Mouse (Mus musculus): ENCODE measurements around the gene Rxfp4. TPM values are rescaled to one million over a fixed set of nuclear protein-coding genes. Genes with fewer than 3 reads are reported as not detected.

Gene Rxfp4
- total RNA-seq, 2 experiments from 2014 or later: not detected

- TF ChIP-seq CTCF (IDR thresholded peaks at IDR 0.05): no peak
- Histone ChIP-seq H3K27ac (peak overlapping the region; percentile 95), H3K4me3 (peak overlapping the region; percentile 89)
- DNase-seq: peak; percentile 72
- intact Hi-C loops (cut with DNase I): no loop called here
These were observed 30.6 kb downstream of the Rxfp4 start for GRCm38 (mm10) chr3:88622113-88622940.

DNA sequence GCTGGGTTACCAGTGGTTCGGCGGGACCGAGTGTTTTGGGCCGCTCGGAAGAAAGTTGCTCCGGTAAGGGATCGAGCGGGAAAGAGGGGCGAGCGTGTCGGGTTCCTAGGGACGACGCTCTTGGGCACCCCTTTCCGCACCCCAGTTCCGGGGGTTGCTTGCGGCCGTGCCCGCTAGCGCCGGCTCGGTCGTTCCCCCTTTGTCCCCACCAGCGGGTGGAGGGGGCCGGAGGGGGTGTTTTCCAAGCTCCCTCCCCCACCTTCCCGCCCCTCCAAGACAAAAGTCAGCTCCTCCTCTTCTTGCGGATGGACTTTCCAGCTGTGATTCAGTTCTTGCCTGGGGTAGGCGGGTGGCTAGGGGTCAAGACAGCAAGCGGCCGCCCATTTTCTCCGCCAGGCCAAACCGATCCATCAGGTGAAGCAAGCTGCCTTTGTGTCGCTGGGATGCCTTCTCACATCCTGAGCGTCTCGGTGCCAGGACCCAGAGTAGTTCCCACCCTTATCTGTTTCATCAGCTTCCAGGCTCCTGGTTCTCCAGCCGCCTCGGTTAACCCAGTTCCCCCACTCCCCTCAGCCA is 31.3 kb downstream of the Rxfp4 start:
- Histone ChIP-seq H3K27ac (peak overlapping the region; percentile 95), H3K4me3 (peak overlapping the region; percentile 89)
- no peak for TF ChIP-seq CTCF (IDR thresholded peaks at IDR 0.05)
- intact Hi-C loops (cut with DNase I): no loop called here
- DNase-seq: peak; percentile 77

GRCm38 (mm10) chr3:88620992-88621536 is 31.9 kb downstream of the Rxfp4 start:
- intact Hi-C loops (cut with DNase I): no loop called here
- Histone ChIP-seq H3K27ac (peak overlapping the region; percentile 95), H3K4me3 (peak overlapping the region; percentile 89)
- DNase-seq: peak; percentile 86
- no peak for TF ChIP-seq CTCF (IDR thresholded peaks at IDR 0.05)

GRCm38 (mm10) chr3:88620146-88620991 is 32.6 kb downstream of the Rxfp4 start:
- Histone ChIP-seq H3K27ac (peak overlapping the region; percentile 95), H3K4me3 (peak overlapping the region; percentile 89)
- TF ChIP-seq CTCF (IDR thresholded peaks at IDR 0.05): no peak
- intact Hi-C loops (cut with DNase I): no loop called here
- no peak for DNase-seq

GRCm38 (mm10) chr3:88619113-88620097 is 33.5 kb downstream of the Rxfp4 start:
- peak overlapping the region; percentile 95 for H3K27ac ChIP-seq

GRCm38 (mm10) chr3:88618074-88618871 is 34.7 kb downstream of the Rxfp4 start:
- intact Hi-C loops (cut with DNase I): no loop called here
- no peak for DNase-seq
- no peak for TF ChIP-seq CTCF (IDR thresholded peaks at IDR 0.05)
- peak overlapping the region; percentile 95 for H3K27ac ChIP-seq
- H3K4me3 ChIP-seq: peak overlapping the region; percentile 72

More at GRCm38 (mm10) chr3:88619113-88620097, 33.5 kb downstream of the Rxfp4 start:
- intact Hi-C loops (cut with DNase I): no loop called here
- peak overlapping the region; percentile 89 for H3K4me3 ChIP-seq
- DNase-seq: peak; percentile 75
- TF ChIP-seq CTCF (IDR thresholded peaks at IDR 0.05): no peak

DNA sequence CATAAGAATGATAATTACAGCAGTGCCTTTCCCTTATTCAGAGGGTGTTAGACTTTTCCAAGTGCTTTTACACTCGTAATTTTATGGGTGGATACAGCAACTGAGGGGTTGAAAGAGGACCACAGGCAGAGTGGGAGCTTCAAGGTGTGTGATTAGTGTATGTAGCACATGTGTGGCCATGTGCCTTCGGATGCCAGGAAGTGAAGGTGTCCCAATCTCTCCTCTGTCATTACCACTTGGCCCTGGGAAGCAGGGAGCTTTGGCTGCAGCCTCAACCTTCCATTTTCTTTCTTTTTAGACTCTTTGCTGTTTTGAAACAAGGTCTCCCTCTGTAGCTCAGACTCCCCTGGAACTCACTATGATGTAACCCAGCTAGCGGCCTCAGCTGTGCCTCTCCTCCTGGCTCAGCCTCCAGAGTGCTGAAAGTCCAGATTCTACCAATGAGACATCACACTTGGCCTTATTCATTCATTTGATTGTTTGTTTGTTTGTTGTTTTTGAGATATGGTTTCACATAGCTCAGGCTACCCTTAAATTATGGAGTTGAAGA is 35.9 kb downstream of the Rxfp4 start:
- DNase-seq: no peak
- peak overlapping the region; percentile 72 for H3K4me3 ChIP-seq
- no peak for TF ChIP-seq CTCF (IDR thresholded peaks at IDR 0.05)

GRCm38 (mm10) chr3:88615902-88616391 is 37.0 kb downstream of the Rxfp4 start:
- intact Hi-C loops (cut with DNase I): no loop called here
- peak; percentile 84 for DNase-seq
- peak overlapping the region; percentile 72 for H3K4me3 ChIP-seq
- no peak for TF ChIP-seq CTCF (IDR thresholded peaks at IDR 0.05)
- peak overlapping the region; percentile 87 for H3K27ac ChIP-seq

More for the DNA sequence above, 35.9 kb downstream of the Rxfp4 start:
- peak overlapping the region; percentile 87 for H3K27ac ChIP-seq
- intact Hi-C loops (cut with DNase I): no loop called here

DNA sequence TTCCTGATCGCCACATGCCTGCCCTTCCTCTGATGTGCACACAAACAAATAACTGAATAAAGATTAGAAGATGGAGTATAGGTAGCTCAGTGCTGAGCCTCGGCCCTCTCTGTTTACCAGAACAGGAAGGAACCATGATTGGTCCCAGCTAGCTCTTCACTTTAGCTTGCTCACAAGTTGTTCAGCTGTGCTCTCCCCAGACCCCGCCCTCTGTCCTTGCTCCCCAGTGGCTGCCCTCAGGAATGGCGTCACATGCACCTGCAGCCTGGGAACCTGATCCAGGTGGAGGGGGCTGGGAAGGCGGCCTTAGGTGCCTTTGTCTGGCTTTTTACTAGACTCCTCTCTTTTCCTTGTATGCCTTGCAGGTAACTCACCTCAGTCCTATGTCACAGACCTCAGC is 37.8 kb downstream of the Rxfp4 start:
- no peak for TF ChIP-seq CTCF (IDR thresholded peaks at IDR 0.05)
- Histone ChIP-seq H3K4me3 (peak overlapping the region; percentile 72; the same call in 1 of the 2 replicates), H3K27ac (peak overlapping the region; percentile 87)
- intact Hi-C loops (cut with DNase I): no loop called here
- DNase-seq: no peak

GRCm38 (mm10) chr3:88614418-88614817 is 38.5 kb downstream of the Rxfp4 start:
- Histone ChIP-seq H3K27ac (peak overlapping the region; percentile 87), H3K4me3 (no peak overlapping the region)
- no peak for TF ChIP-seq CTCF (IDR thresholded peaks at IDR 0.05)
- DNase-seq: peak; percentile 73
- intact Hi-C loops (cut with DNase I): no loop called here
